Mouse (Mus musculus) embryonic facial prominence, embryonic 11.5 days (tissue): ENCODE results near the gene Amy1. TPM values are rescaled to one million over a fixed set of nuclear protein-coding genes. Genes with fewer than 3 reads are reported as not detected.
"Not testable (repeated sequence)": the region's sequence is repeated elsewhere in the genome, so short reads cannot be mapped to it uniquely, and the experiment has no call there.

Experiments used
- ATAC-seq: fragments of 200-750 bp; cut with Nextera tagmentation; replicated peaks from 2 replicates; pipeline ENCODE4 v1.8.0; 2017; ENCODE audit warnings: low read depth; ENCODE audit not compliant: insufficient number of reproducible peaks, low FRiP score, low TSS enrichment
- DNase-seq: peaks from one replicate; pipeline ENCODE4 v3.0.0-alpha.2; 2015; ENCODE audit warnings: low spot score
- H3K27ac ChIP-seq: fragments of 300-500 bp; sonication (generic); replicated peaks from 2 replicates; pipeline ENCODE4 v1.5.1; 2014; ENCODE audit warnings: mild to moderate bottlenecking, low read depth, low read length, control low read depth
- H3K27me3 ChIP-seq: fragments of 300-500 bp; sonication (generic); 2 replicates; pipeline ENCODE4 v1.6.1; 2014; ENCODE audit warnings: mild to moderate bottlenecking, low read length, moderate library complexity, mixed read lengths; ENCODE audit not compliant: control insufficient read depth, insufficient read depth
- H3K36me3 ChIP-seq: fragments of 300-500 bp; sonication (generic); replicated peaks from 2 replicates; pipeline ENCODE4 v1.6.1; 2014; ENCODE audit warnings: low read depth, mild to moderate bottlenecking, low read length, moderate library complexity, mixed read lengths; ENCODE audit not compliant: control insufficient read depth, insufficient read depth
- H3K4me1 ChIP-seq: fragments of 300-500 bp; sonication (generic); 2 replicates; pipeline ENCODE4 v1.6.1; 2014; ENCODE audit warnings: low read length, mixed read lengths; ENCODE audit not compliant: control insufficient read depth, insufficient read depth
- H3K4me2 ChIP-seq: fragments of 300-500 bp; sonication (generic); 2 replicates; pipeline ENCODE4 v1.6.1; 2014; ENCODE audit warnings: low read depth, mild to moderate bottlenecking, control low read depth, low read length, moderate library complexity
- H3K4me3 ChIP-seq: fragments of 300-500 bp; sonication (generic); 2 replicates; pipeline ENCODE4 v1.5.1; 2014; ENCODE audit warnings: low read depth, low read length, control low read depth
- H3K9ac ChIP-seq: fragments of 300-500 bp; sonication (generic); replicated peaks from 2 replicates; pipeline ENCODE4 v1.6.1; 2014; ENCODE audit warnings: mild to moderate bottlenecking, control low read depth, low read length
- H3K9me3 ChIP-seq: fragments of 300-500 bp; sonication (generic); replicated peaks from 2 replicates; pipeline ENCODE4 v1.6.1; 2016; ENCODE audit warnings: mild to moderate bottlenecking, low read length, inconsistent platforms, mixed read lengths; ENCODE audit not compliant: control insufficient read depth
- WGBS: fragments of 180-500 bp; shearing (Covaris S2); extraction: QIAGEN DNeasy Blood & Tissue Kit; methylation state at CpG from one replicate; pipeline ENCODE4 v1.1.7; 2014; 5-methylcytosine and 5-hydroxymethylcytosine counted together
- polyA plus RNA-seq: library from polyadenylated mRNA; unstranded; fragments of >200 nt; fragmentation: Nextera tagmentation; extraction: Ambion mirVana; gene quantifications from 2 replicates; pipeline ENCODE4 v1.2.1, GENCODE M21; 2014

Gene Amy1
- polyA plus RNA-seq, result 2.4 and 2.9 TPM in 2 replicates

GRCm38 (mm10) chr3:113606599-113606998, at the start of gene Amy1:
TSS of gene Amy1 (minus strand) at chr3:113606699.
- DNase-seq (no peak), ATAC-seq (no peak)
- no peak within 1 kb of the TSS for H3K4me2 ChIP-seq
- no peak within 1 kb of the TSS for H3K27ac ChIP-seq
- no peaks in the 10 kb centered on the region for H3K27me3 ChIP-seq
- no peaks in the 10 kb centered on the region for H3K4me1 ChIP-seq
- no peak within 1 kb of the TSS for H3K9ac ChIP-seq
- no peaks in the 10 kb centered on the region; the same call in 1 of the 2 replicates for H3K36me3 ChIP-seq
- no peak within 1 kb of the TSS for H3K4me3 ChIP-seq
- 96% methylated on average over 2 of the region's 2 CpGs for WGBS
- H3K9me3 ChIP-seq, result no peaks in the 10 kb centered on the region

- no peak overlapping the region for H3K4me3 ChIP-seq
- WGBS, result 91% methylated on average over 3 of the region's 3 CpGs
- DNase-seq, result no peak
- no peak for ATAC-seq
- no peak overlapping the region for H3K27ac ChIP-seq
- H3K4me2 ChIP-seq, result no peak overlapping the region
- no peaks in the 10 kb centered on the region for H3K4me1 ChIP-seq
- no peaks in the 10 kb centered on the region for H3K27me3 ChIP-seq
- no peak overlapping the region for H3K9ac ChIP-seq
- no peaks in the 10 kb centered on the region for H3K9me3 ChIP-seq
- H3K36me3 ChIP-seq, result no peaks in the 10 kb centered on the region
Measured at GRCm38 (mm10) chr3:113654335-113654734, 47.8 kb upstream of the Amy1 start.

- H3K27ac ChIP-seq, H3K4me1 ChIP-seq, H3K27me3 ChIP-seq, H3K36me3 ChIP-seq, H3K9me3 ChIP-seq, H3K4me2 ChIP-seq, H3K9ac ChIP-seq, ATAC-seq, H3K4me3 ChIP-seq: not testable (repeated sequence)
- WGBS, result 33% methylated on average over 3 of the region's 3 CpGs
- peak; percentile 65 for DNase-seq
Measured at GRCm38 (mm10) chr3:113651386-113651785, 44.9 kb upstream of the Amy1 start.

GRCm38 (mm10) chr3:113639545-113639944, 33.0 kb upstream of the Amy1 start:
- Histone ChIP-seq H3K4me3 (no peak overlapping the region), H3K36me3 (no peaks in the 10 kb centered on the region), H3K9me3 (no peaks in the 10 kb centered on the region), H3K4me1 (no peaks in the 10 kb centered on the region), H3K9ac (no peak overlapping the region), H3K27ac (no peak overlapping the region), H3K4me2 (no peak overlapping the region), H3K27me3 (no peaks in the 10 kb centered on the region)
- no peak for ATAC-seq
- 85% methylated on average over 1 of the region's 1 CpGs for WGBS
- no peak for DNase-seq

GRCm38 (mm10) chr3:113634220-113634619, 27.7 kb upstream of the Amy1 start:
- Histone ChIP-seq H3K36me3 (no peaks in the 10 kb centered on the region), H3K4me1 (no peaks in the 10 kb centered on the region), H3K9ac (no peak overlapping the region), H3K27ac (no peak overlapping the region), H3K9me3 (no peaks in the 10 kb centered on the region), H3K4me2 (no peak overlapping the region), H3K27me3 (no peaks in the 10 kb centered on the region), H3K4me3 (no peak overlapping the region)
- no peak for ATAC-seq
- DNase-seq, result no peak

- H3K36me3 ChIP-seq, result no peaks in the 10 kb centered on the region
- no peaks in the 10 kb centered on the region for H3K4me1 ChIP-seq
- no peak overlapping the region for H3K4me3 ChIP-seq
- H3K9ac ChIP-seq, result no peak overlapping the region
- no peaks in the 10 kb centered on the region for H3K27me3 ChIP-seq
- no peak for ATAC-seq
- no peaks in the 10 kb centered on the region for H3K9me3 ChIP-seq
- no peak for DNase-seq
- no peak overlapping the region for H3K27ac ChIP-seq
- no peak overlapping the region for H3K4me2 ChIP-seq
Measured at GRCm38 (mm10) chr3:113631611-113632010, 25.1 kb upstream of the Amy1 start.

- H3K36me3 ChIP-seq, result no peaks in the 10 kb centered on the region
- H3K4me2 ChIP-seq, result peak overlapping the region; percentile 61
- no peaks in the 10 kb centered on the region for H3K9me3 ChIP-seq
- 19% methylated on average over 13 of the region's 13 CpGs for WGBS
- peak overlapping the region; percentile 98; the same call in 1 of the 2 replicates for H3K27ac ChIP-seq
- peak overlapping the region; percentile 84 for H3K9ac ChIP-seq
- no peaks in the 10 kb centered on the region for H3K4me1 ChIP-seq
- DNase-seq (peak; percentile 50), ATAC-seq (no peak)
- peak overlapping the region; percentile 67 for H3K4me3 ChIP-seq
- no peaks in the 10 kb centered on the region for H3K27me3 ChIP-seq
Measured at GRCm38 (mm10) chr3:113630564-113630963, 24.1 kb upstream of the Amy1 start.

- Histone ChIP-seq H3K27ac (peak within 1 kb of the TSS; percentile 98), H3K4me1 (no peaks in the 10 kb centered on the region), H3K4me2 (peak within 1 kb of the TSS; percentile 61), H3K9me3 (no peaks in the 10 kb centered on the region), H3K4me3 (peak within 1 kb of the TSS; percentile 67), H3K9ac (peak within 1 kb of the TSS; percentile 84), H3K27me3 (no peaks in the 10 kb centered on the region), H3K36me3 (no peaks in the 10 kb centered on the region)
- WGBS, result under 1% methylated on average over 70 of the region's 70 CpGs
- DNase-seq, result peak; percentile 99
- peak; percentile 99 for ATAC-seq
Measured at GRCm38 (mm10) chr3:113629606-113630359, 23.3 kb upstream of the Amy1 start, which contains the start of gene Rnpc3. TSS of gene Rnpc3 (minus strand) at chr3:113630149.
